Comparison of ENCODE assay signal across 33 mouse cellular contexts in the genomic region with DNA sequence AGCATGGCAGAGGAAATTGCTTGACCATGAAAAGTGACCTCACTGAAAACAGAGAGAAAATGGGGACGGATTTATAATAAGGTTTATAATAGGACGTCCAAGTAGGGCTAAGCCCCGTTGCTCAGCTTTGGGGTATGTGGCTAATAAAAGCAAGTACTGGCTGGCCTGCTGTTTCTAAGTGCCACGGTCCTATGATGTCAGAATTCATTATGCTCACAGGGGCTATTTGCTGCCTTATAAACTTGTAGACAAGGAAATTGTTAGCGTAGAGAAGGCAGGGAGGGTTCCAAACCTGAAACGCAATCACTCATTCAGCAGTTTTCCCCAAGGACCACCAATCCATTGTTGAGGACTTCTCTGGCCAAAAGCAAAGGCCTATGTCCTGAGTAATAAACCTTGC. TPM values are rescaled to one million over a fixed set of nuclear protein-coding genes. Genes with fewer than 3 reads are reported as not detected.
"Had no signal": no experiment of that assay in that cellular context is flagged by ENCODE, and none has a peak within 500 bp of the region (broad histone marks: within the 10 kb centered on the region; RNA-seq: fewer than 3 reads in every experiment).

No protein-coding gene starts in this region.

- H3K27me3 ChIP-seq: liver, embryonic 12.5 days had no signal

- H3K4me3 ChIP-seq: gastrocnemius, adult 2 months; heart, adult 2 months; heart, embryonic 10.5 days; heart, embryonic 12.5 days; hindbrain, embryonic 10.5 days; hindbrain, embryonic 12.5 days; kidney, embryonic 15.5 days; left cerebral cortex, adult 2 months; liver, embryonic 12.5 days had no signal

- H3K27ac ChIP-seq: gastrocnemius, adult 2 months; heart, adult 2 months; heart, embryonic 10.5 days; hindbrain, embryonic 10.5 days; hindbrain, embryonic 12.5 days; hindbrain, embryonic 14.5 days; kidney, embryonic 15.5 days; kidney, postnatal 0 days; left cerebral cortex, adult 2 months; liver, embryonic 12.5 days; liver, embryonic 14.5 days had no signal

- H3K9me3 ChIP-seq: heart, embryonic 10.5 days; heart, embryonic 12.5 days; hindbrain, embryonic 10.5 days; hindbrain, embryonic 12.5 days; kidney, embryonic 15.5 days; liver, embryonic 12.5 days had no signal

- H3K4me2 ChIP-seq: heart, embryonic 12.5 days; hindbrain, embryonic 12.5 days; hindbrain, embryonic 14.5 days; kidney, embryonic 15.5 days; liver, embryonic 12.5 days had no signal

- H3K36me3 ChIP-seq: heart, embryonic 10.5 days; heart, embryonic 12.5 days; hindbrain, embryonic 10.5 days; hindbrain, embryonic 12.5 days; kidney, embryonic 15.5 days; liver, embryonic 12.5 days had no signal

- DNase-seq: gastrocnemius, adult 2 months; gastrocnemius, postnatal 10 days; gastrocnemius, postnatal 25 days; heart, adult 2 months; heart, postnatal 10 days; heart, postnatal 4 days; kidney, adult 11 months; kidney, adult 2 months; kidney, adult 9 months; kidney, postnatal 14 days; kidney, postnatal 36 days; layer of hippocampus, adult 9-11 months; lung, adult 18-20 months had no signal

- H3K9ac ChIP-seq: heart, embryonic 12.5 days; hindbrain, embryonic 12.5 days; hindbrain, embryonic 14.5 days; kidney, embryonic 15.5 days; liver, embryonic 12.5 days; liver, embryonic 14.5 days had no signal

- ATAC-seq: hindbrain, embryonic 16.5 days; intestine, embryonic 16.5 days; liver, embryonic 12.5 days had no signal

- H3K4me1 ChIP-seq: heart, embryonic 10.5 days; heart, embryonic 12.5 days; hindbrain, embryonic 10.5 days; hindbrain, embryonic 12.5 days; kidney, embryonic 15.5 days; liver, embryonic 12.5 days had no signal

RNA-seq across cellular contexts. Expression of a gene that starts 21.7 kb away (rescaled TPM):
- total RNA-seq: gastrocnemius, postnatal 10 days; gastrocnemius, postnatal 25 days; granulocyte monocyte progenitor cell, adult 5-6 weeks; heart, postnatal 4 days; liver, adult 2 months had no signal
- polyA plus RNA-seq: heart, embryonic 12.5 days; kidney, adult 2 months; kidney, postnatal 0 days; liver, adult 2 months had no signal

RNA-seq across cellular contexts. Expression of a gene that starts 44.8 kb away (rescaled TPM):
- total RNA-seq: gastrocnemius, adult 2 months; gastrocnemius, postnatal 10 days; gastrocnemius, postnatal 25 days; gastrocnemius, postnatal 4 days; granulocyte monocyte progenitor cell, adult 5-6 weeks; heart, postnatal 4 days had no signal
- polyA plus RNA-seq: heart, adult 2 months; heart, embryonic 10.5 days; heart, embryonic 12.5 days; heart, embryonic 14.5 days; heart, embryonic 16.5 days; hindbrain, embryonic 10.5 days; hindbrain, embryonic 12.5 days; hindbrain, embryonic 14.5 days; hindbrain, embryonic 16.5 days; intestine, embryonic 14.5 days; intestine, embryonic 16.5 days; kidney, embryonic 15.5 days; kidney, postnatal 0 days; limb, embryonic 11.5 days; liver, embryonic 12.5 days; liver, embryonic 16.5 days had no signal

RNA-seq across cellular contexts. Expression of a gene that starts 48.0 kb away (rescaled TPM):
- total RNA-seq: gastrocnemius, postnatal 10 days; gastrocnemius, postnatal 25 days; gastrocnemius, postnatal 4 days; granulocyte monocyte progenitor cell, adult 5-6 weeks had no signal
